Mouse (Mus musculus) liver, embryonic 14.5 days (tissue): ENCODE results near the gene Ctsl.

Experiments used
- CTCF ChIP-seq: IDR thresholded peaks from 2 replicates; pipeline ENCODE4 v1.5.1; 2016; ENCODE audit warnings: antibody characterized with exemption, low read depth, control low read depth
- EP300 ChIP-seq: IDR thresholded peaks from 2 replicates; pipeline ENCODE4 v1.6.1; 2016; ENCODE audit warnings: antibody characterized with exemption, low read depth

- no peak for TF ChIP-seq CTCF
- no peak for TF ChIP-seq EP300
Measured at GRCm38 (mm10) chr13:64322561-64323281, 48.0 kb downstream of the Ctsl start.
